Mouse (Mus musculus): ENCODE measurements around the gene Cyp20a1.

GRCm38 (mm10) chr1:60361626-60362025, 18.5 kb downstream of the Cyp20a1 start:
- TF ChIP-seq CTCF (conservative IDR thresholded peaks at IDR 0.05; ENCODE audit: low read length) (no peak), NANOG (IDR thresholded peaks at IDR 0.05; ENCODE audit: borderline replicate concordance, low read length) (no peak)

Measured in E14TG2a.4 (cell line).